Mouse (Mus musculus): ENCODE data around the gene Pdilt.

GRCm38 (mm10) chr7:119526486-119526885 is 3.2 kb upstream of the Pdilt start:
- TF ChIP-seq POLR2A (IDR thresholded peaks at IDR 0.05; ENCODE audit: control insufficient read depth, extremely low read depth, insufficient read depth, low read length, poor library complexity) (no peak), CTCF (IDR thresholded peaks at IDR 0.05; ENCODE audit: borderline replicate concordance, control insufficient read depth, extremely low read depth, insufficient read depth, low read length, poor library complexity) (no peak)
